Mouse (Mus musculus) lung, embryonic 15.5 days (tissue): ENCODE measurements around the gene Rgs9. TPM values are rescaled to one million over a fixed set of nuclear protein-coding genes. Genes with fewer than 3 reads are reported as not detected.
"Not testable (repeated sequence)": the region's sequence is repeated elsewhere in the genome, so short reads cannot be mapped to it uniquely, and the experiment has no call there.

Experiments used
- ATAC-seq: fragments of 200-750 bp; cut with Nextera tagmentation; 2 replicates; pipeline ENCODE4 v1.8.0; 2017; ENCODE audit warnings: moderate number of reproducible peaks, borderline replicate concordance; ENCODE audit not compliant: low FRiP score, low TSS enrichment; ENCODE audit errors: extremely low read depth
- H3K27ac ChIP-seq: fragments of 300-500 bp; sonication (generic); 2 replicates; pipeline ENCODE4 v1.5.1; 2015; ENCODE audit warnings: moderate library complexity, mild to moderate bottlenecking, inconsistent platforms
- H3K27me3 ChIP-seq: fragments of 300-500 bp; sonication (generic); 2 replicates; pipeline ENCODE4 v1.6.1; 2015; ENCODE audit warnings: inconsistent platforms
- H3K36me3 ChIP-seq: fragments of 300-500 bp; sonication (generic); 2 replicates; pipeline ENCODE4 v1.6.1; 2015; ENCODE audit warnings: inconsistent platforms
- H3K4me1 ChIP-seq: fragments of 300-500 bp; sonication (generic); 2 replicates; pipeline ENCODE4 v1.6.1; 2015; ENCODE audit warnings: inconsistent platforms
- H3K4me2 ChIP-seq: fragments of 300-500 bp; sonication (generic); 2 replicates; pipeline ENCODE4 v1.6.1; 2015; ENCODE audit warnings: inconsistent platforms, mild to moderate bottlenecking, moderate library complexity
- H3K4me3 ChIP-seq: fragments of 300-500 bp; sonication (generic); 2 replicates; pipeline ENCODE4 v1.5.1; 2015; ENCODE audit warnings: mild to moderate bottlenecking, inconsistent platforms
- H3K9ac ChIP-seq: fragments of 300-500 bp; sonication (generic); 2 replicates; pipeline ENCODE4 v1.6.1; 2015; ENCODE audit warnings: inconsistent platforms
- H3K9me3 ChIP-seq: fragments of 300-500 bp; sonication (generic); 2 replicates; pipeline ENCODE4 v1.6.1; 2016; ENCODE audit warnings: inconsistent platforms
- whole genome bisulfite sequencing: fragments of 180-500 bp; shearing (Covaris S2); methylation state at CpG from one replicate; pipeline ENCODE4 v1.1.7; 2015; 5-methylcytosine and 5-hydroxymethylcytosine counted together
- polyA plus RNA-seq: library from polyadenylated mRNA; unstranded; fragments of >200 nt; fragmentation: Nextera tagmentation; extraction: Ambion mirVana; gene quantifications from 2 replicates; pipeline ENCODE4 v1.2.1, GENCODE M21; 2015

The Rgs9 gene
- polyA plus RNA-seq: 1.3 and 1.7 TPM in 2 replicates

DNA sequence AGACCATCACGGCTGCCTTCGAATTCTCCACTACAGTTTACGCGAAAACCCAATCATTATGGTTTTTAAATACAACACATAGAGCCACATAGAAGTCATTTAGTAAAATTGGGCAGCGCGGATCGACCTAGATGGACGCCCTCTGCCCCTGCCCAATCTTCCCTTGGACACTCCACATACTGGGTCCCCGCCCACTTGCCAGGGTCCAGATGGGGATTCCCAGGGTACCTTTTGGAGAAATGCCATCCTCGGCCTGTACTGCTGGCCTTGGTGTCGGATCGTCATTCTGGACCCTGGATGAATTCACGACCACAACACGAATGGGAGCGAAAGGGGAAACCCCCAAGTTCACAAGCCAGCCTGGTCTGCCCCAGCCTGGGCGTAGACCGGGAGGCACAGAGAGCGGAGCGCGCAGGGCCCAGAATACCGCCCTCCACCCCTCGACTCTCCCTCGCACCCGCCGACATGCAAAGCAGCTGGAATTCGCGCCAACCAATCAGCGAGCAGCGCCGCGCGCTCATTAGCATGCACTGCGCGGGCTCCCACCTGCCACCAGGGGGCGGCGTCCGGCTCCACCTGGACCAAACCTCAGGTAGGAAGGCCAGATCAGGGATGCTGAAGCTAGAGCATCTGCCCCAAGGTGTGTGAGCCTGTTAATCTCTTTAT, at the start of gene Rgs9:
TSS of gene Rgs9 (minus strand) at position 420 of the 666 bp plus-strand sequence.
- peak within 1 kb of the TSS; percentile 44; the same call in 1 of the 2 replicates for H3K9ac ChIP-seq
- H3K27me3 ChIP-seq: peaks cover 10% of the 10 kb centered on the region; the same call in 1 of the 2 replicates
- WGBS: 4% methylated on average over 37 of the region's 37 CpGs
- peak within 1 kb of the TSS; percentile 83 for H3K4me2 ChIP-seq
- peaks cover 11% of the 10 kb centered on the region; the same call in 1 of the 2 replicates for H3K4me1 ChIP-seq
- H3K9me3 ChIP-seq: no peaks in the 10 kb centered on the region
- no peak within 1 kb of the TSS for H3K27ac ChIP-seq
- H3K4me3 ChIP-seq: peak within 1 kb of the TSS; percentile 44
- peak; percentile 94 for ATAC-seq
- no peaks in the 10 kb centered on the region for H3K36me3 ChIP-seq

DNA sequence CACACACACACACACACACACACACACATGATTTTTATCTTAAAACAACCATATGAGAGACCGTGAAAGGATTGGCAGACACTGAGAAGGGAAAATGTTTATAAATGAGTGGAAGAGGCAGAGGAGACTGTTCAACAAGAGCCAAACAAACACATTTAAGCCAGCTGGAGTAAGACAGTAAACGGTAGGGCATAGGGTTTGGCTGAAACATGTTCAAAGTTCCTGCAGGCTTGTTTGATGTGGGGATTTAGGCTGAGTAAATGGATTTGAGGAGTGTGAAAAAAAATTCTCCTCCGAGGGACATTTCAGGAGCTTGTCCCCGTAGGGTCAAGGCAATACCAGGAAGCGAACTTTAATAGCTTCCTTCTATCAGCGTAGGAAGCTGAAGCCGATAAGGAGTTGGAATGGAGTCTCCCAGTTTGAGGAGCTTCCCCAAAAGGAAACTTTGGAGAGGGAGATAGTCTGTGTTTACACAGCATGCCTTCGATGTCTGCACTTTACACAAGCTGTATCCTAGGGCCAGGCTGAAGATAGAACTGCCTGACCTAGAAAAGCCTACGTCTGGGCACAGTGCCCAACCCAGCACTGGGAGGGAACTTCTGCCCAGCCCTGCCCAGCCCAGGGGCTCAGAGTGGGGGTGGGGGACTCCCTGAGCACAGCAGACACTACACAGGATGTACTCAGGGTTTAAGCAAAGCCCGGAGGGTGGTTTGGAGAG, 49.5 kb upstream of the Rgs9 start:
- no peak overlapping the region for H3K4me3 ChIP-seq
- H3K36me3 ChIP-seq: no peaks in the 10 kb centered on the region
- peak overlapping the region; percentile 75 for H3K27ac ChIP-seq
- H3K27me3 ChIP-seq: no peaks in the 10 kb centered on the region
- peak; percentile 89 for ATAC-seq
- no peaks in the 10 kb centered on the region for H3K9me3 ChIP-seq
- no peak overlapping the region for H3K9ac ChIP-seq
- H3K4me1 ChIP-seq: peaks cover 58% of the 10 kb centered on the region
- peak overlapping the region; percentile 38 for H3K4me2 ChIP-seq
- 4% methylated on average over 10 of the region's 10 CpGs for WGBS

DNA sequence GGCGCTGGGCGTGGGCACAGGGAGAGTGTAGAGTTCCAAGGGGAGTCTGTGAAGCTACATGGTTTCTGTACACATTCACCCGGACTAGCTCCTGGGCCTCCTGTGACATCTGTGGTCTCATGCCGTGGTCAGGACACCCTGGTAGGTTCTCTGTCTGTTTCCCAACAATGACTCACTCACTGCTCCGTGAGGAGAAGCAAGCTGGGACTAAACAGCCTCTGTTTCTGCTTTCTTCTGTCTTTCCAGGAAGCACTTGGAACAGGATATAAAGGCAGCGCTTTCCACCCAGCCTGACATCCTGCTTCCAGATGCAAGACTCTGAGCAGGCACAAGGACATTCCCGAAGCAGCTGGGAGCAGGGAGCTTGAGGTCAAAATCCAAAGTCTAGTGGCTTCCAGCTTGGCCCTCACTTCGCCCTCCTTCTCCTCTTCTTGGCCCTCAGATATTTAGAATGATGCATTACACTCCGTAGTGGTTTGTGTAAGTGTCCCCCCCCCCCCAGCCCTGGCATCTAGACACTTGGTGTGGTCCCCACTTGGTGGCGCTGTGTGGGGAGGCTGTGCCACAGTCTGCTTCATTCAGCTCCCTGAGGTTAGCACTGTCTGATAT, 46.2 kb upstream of the Rgs9 start:
- H3K27ac ChIP-seq: peak overlapping the region; percentile 86
- WGBS: 21% methylated on average over 10 of the region's 10 CpGs
- H3K4me2 ChIP-seq: peak overlapping the region; percentile 43
- no peaks in the 10 kb centered on the region for H3K36me3 ChIP-seq
- peaks cover 53% of the 10 kb centered on the region for H3K4me1 ChIP-seq
- peak; percentile 27; the same call in 1 of the 2 replicates for ATAC-seq
- no peak overlapping the region for H3K9ac ChIP-seq
- no peaks in the 10 kb centered on the region for H3K9me3 ChIP-seq
- H3K27me3 ChIP-seq: no peaks in the 10 kb centered on the region
- H3K4me3 ChIP-seq: no peak overlapping the region

DNA sequence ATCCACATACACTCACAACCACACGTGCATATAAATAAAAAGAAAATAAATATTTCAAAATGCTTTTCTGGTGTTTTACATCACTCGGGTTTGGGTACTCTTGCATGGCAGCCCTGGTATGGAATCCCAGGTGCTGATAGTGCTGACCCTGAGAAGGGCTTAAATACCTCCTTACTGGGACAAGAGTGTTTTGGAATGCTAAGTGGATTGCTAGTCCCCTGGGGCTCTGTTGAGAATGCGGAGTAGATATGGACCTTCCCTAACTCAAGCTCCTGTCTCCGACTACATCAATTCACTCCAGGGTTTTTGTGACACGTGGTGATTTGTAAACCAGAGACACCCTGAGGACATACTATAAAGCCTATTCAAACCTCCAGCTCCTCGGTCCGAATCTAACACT, 45.6 kb upstream of the Rgs9 start:
- ATAC-seq: no peak
- no peaks in the 10 kb centered on the region for H3K27me3 ChIP-seq
- no peak overlapping the region for H3K9ac ChIP-seq
- H3K9me3 ChIP-seq: no peaks in the 10 kb centered on the region
- no peaks in the 10 kb centered on the region for H3K36me3 ChIP-seq
- H3K27ac ChIP-seq: peak overlapping the region; percentile 86
- peaks cover 48% of the 10 kb centered on the region for H3K4me1 ChIP-seq
- 28% methylated on average over 7 of the region's 7 CpGs for WGBS
- no peak overlapping the region for H3K4me3 ChIP-seq
- peak overlapping the region; percentile 43 for H3K4me2 ChIP-seq

DNA sequence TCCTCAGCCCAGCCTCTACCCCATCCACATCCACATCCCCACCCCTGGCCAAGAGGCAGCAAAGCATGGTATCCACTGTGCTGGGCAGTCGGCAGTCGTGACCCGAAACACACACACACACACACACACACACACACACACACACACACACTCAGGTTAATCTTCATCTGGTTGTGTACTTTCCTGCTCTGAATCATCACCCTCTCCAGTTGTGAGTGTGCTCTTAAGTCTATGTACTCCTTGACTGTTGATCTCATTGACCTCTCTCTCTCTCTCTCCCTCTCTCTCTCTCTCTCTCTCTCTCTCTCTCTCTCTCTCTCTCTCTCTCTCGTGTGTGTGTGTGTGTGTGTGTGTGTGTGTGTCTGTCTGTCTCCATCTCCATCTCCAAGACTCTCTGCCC, 44.7 kb upstream of the Rgs9 start:
- not testable (repeated sequence) for ATAC-seq, H3K27me3 ChIP-seq, H3K4me3 ChIP-seq, H3K9ac ChIP-seq, H3K36me3 ChIP-seq, H3K4me2 ChIP-seq, H3K9me3 ChIP-seq, H3K27ac ChIP-seq
- 82% methylated on average over 2 of the region's 4 CpGs for WGBS
- peaks cover 39% of the 10 kb centered on the region for H3K4me1 ChIP-seq

DNA sequence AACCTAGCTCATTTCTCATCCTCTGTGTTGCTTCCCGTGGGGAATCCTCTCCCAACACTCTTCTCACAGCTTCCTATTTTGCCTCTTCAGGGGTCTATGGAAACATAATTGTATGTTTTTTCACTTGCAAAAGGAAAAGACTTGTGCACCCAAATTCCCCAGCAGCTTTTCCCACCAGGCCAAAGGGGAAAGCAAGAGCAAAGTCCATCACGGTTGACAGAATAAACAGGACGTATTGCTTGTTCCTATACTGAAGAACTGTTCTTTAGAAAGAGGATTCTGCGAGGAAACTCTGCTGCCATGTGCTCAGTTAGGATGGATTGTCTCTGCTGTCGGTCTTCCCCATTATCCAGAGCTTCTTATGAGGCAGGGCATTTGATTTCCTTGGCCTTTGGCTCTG, 42.6 kb upstream of the Rgs9 start:
- Histone ChIP-seq H3K9ac (no peak overlapping the region), H3K4me2 (no peak overlapping the region), H3K9me3 (no peaks in the 10 kb centered on the region), H3K27me3 (no peaks in the 10 kb centered on the region), H3K27ac (no peak overlapping the region), H3K36me3 (no peaks in the 10 kb centered on the region), H3K4me3 (no peak overlapping the region), H3K4me1 (peaks cover 22% of the 10 kb centered on the region)
- no peak for ATAC-seq
- 51% methylated on average over 5 of the region's 5 CpGs for WGBS

DNA sequence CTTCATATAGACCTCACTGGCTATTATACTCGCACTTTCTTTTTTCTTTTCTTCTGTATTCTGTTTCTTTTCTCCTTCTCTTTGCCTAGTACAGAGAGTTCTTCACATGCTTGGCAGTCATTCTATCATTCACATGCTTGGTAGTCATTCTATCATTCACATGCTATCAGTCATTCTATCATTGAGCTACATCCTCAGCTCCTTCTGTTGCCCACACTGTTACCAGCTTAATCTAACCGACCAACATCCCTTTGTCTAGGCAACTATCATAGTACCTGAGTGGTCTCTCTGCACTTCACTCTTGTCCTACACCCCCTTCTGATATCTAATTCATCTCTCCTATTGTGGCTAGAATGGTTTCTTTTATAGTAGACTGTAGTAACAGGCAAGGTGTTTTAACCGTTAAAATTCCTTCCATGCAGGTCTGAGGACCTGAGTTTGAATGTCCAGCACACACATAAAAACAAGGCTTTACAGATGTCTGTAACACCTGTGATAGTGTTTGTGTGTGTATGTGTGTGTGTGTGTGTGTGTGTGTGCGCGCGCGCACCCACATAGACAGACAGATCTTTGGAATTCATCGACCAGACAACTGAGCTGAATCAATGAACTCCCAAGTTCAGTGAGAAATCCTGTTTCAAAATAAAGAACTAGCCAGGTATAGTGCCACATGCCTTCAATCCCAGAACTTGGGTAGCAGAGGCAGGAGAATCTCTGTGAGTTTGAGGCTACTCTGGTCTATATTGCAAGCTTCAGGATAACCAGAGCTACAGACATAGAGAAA, 41.4 kb upstream of the Rgs9 start:
- no peak overlapping the region for H3K4me3 ChIP-seq
- H3K9me3 ChIP-seq: no peaks in the 10 kb centered on the region
- no peaks in the 10 kb centered on the region for H3K27me3 ChIP-seq
- no peak overlapping the region for H3K4me2 ChIP-seq
- ATAC-seq: no peak
- 91% methylated on average over 8 of the region's 8 CpGs for WGBS
- H3K4me1 ChIP-seq: peaks cover 15% of the 10 kb centered on the region
- H3K36me3 ChIP-seq: no peaks in the 10 kb centered on the region
- H3K9ac ChIP-seq: no peak overlapping the region
- H3K27ac ChIP-seq: no peak overlapping the region

DNA sequence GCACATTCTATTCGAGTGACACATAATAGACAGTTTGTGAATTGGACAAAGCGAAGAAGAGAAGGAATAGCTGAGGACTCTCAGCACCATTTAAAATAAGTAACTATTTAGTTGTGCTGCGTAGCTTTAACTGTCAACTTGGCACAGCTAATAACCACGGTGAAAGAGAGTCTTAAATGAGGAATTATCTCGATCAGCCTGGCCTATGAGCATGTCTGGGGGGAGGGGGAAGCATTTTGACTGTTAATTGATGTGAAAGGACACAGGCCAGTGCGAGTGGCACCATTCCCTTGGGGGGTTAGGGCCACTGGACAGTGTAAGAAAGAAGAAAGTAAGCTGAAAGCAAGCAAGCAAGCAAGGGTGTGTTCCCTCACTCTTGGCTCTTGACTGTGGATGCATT, 38.0 kb upstream of the Rgs9 start:
- Histone ChIP-seq H3K4me2 (no peak overlapping the region), H3K27me3 (no peaks in the 10 kb centered on the region), H3K27ac (no peak overlapping the region), H3K4me1 (peaks cover 11% of the 10 kb centered on the region; the same call in 1 of the 2 replicates), H3K9me3 (no peaks in the 10 kb centered on the region), H3K36me3 (no peaks in the 10 kb centered on the region), H3K4me3 (no peak overlapping the region), H3K9ac (no peak overlapping the region)
- ATAC-seq: no peak
- WGBS: 55% methylated on average over 6 of the region's 6 CpGs

DNA sequence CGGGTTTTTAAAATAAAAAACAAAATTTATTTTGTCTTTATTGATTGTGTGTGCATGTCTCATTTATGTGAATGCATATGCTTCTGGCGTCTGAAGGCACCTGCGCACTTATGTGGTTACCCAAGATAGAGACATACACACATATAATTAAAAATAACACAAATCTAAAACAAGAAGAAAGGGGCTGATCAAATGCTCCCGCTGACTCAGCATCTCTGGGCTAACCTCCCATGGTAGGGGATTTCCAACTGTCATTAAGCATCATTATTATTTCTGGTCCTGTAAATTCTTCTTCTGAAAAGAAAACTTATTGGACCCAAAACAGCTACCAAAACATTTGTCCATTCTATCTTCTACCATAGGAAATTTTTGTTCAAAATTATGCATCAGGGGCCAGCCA, 36.8 kb upstream of the Rgs9 start:
- H3K36me3 ChIP-seq: no peaks in the 10 kb centered on the region
- 85% methylated on average over 4 of the region's 4 CpGs for WGBS
- H3K27ac ChIP-seq: no peak overlapping the region
- H3K4me2 ChIP-seq: no peak overlapping the region
- no peak for ATAC-seq
- peaks cover 11% of the 10 kb centered on the region; the same call in 1 of the 2 replicates for H3K4me1 ChIP-seq
- H3K27me3 ChIP-seq: no peaks in the 10 kb centered on the region
- H3K9me3 ChIP-seq: no peaks in the 10 kb centered on the region
- no peak overlapping the region for H3K4me3 ChIP-seq
- H3K9ac ChIP-seq: no peak overlapping the region

DNA sequence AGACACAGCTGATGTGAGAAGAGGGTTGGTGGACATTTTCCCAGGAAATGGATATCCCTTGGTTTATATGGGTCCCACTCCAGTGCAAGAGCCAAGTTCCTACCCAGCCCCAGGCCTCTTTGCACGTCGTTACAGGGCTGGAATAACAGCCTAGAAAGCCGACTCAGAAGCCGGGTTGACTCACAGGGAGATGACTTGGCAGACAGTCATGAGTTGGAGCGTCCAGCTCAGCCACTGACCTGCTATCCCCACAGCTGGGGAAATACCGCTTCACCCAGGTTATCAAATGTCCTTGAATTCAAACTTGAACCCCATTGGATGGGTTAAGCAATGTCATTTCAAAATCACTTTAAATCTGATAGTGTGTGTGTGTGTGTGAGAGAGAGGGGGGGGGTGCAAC, 34.8 kb upstream of the Rgs9 start:
- Histone ChIP-seq H3K9ac (no peak overlapping the region), H3K27ac (no peak overlapping the region), H3K4me3 (no peak overlapping the region), H3K36me3 (no peaks in the 10 kb centered on the region), H3K4me2 (no peak overlapping the region), H3K9me3 (no peaks in the 10 kb centered on the region), H3K27me3 (no peaks in the 10 kb centered on the region), H3K4me1 (peaks cover 11% of the 10 kb centered on the region; the same call in 1 of the 2 replicates)
- WGBS: 61% methylated on average over 6 of the region's 6 CpGs
- no peak for ATAC-seq

DNA sequence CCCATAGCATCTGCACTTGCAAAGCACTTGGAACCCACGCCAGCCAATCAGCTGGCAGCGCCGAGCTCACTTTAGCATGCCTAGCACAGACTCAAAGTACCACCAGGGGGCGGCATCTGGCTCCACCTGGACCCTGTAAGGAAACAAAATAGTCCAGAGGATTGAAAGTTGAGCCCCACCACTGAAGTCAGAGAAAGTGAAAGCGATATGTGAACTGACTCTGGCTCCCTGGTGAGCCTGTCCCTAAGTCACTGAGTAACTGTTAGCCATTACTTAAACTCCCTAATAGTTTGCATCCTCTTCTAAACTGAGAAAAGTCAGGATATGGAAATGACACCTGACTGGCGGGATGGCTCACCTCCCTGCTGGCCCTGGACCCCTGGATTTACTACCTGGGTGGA, 33.5 kb upstream of the Rgs9 start:
- Histone ChIP-seq H3K36me3 (no peaks in the 10 kb centered on the region), H3K4me3 (peak overlapping the region; percentile 42), H3K9ac (peak overlapping the region; percentile 44; the same call in 1 of the 2 replicates), H3K27ac (no peak overlapping the region), H3K4me2 (peak overlapping the region; percentile 72), H3K9me3 (no peaks in the 10 kb centered on the region), H3K4me1 (peaks cover 11% of the 10 kb centered on the region; the same call in 1 of the 2 replicates), H3K27me3 (no peaks in the 10 kb centered on the region)
- 4% methylated on average over 6 of the region's 6 CpGs for WGBS
- peak; percentile 94 for ATAC-seq
